Mouse (Mus musculus): ENCODE results near the gene Trappc10.

DNA sequence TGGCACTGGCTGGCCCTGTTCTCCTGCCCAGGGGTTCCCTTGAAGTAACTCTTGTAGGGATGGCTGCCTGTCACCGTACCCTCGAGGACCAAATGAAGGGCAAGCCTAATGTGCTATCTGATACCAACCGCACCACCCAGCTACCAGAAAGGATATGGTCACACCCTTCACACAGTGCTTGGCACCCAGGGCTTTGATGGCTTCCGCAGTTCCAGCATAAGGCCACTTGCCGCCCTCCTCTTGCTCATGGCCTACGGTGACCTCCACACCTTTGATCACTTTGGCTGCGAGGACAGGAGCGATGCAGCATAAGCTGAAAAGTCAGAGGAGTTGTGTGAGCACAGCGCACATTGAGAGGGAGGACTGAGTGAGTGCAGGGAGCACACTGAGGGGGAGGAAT lies 81.2 kb downstream of the Trappc10 start:
- TF ChIP-seq CTCF (IDR thresholded peaks at IDR 0.05; ENCODE audit: low read depth, low read length), result no peak
- TF ChIP-seq POLR2A (IDR thresholded peaks at IDR 0.05; ENCODE audit: insufficient read depth, low read length), result no peak

Measured in ES-Bruce4 (cell line).